Mouse (Mus musculus) heart, embryonic 12.5 days (tissue): ENCODE results near the gene Serpina1a. TPM values are rescaled to one million over a fixed set of nuclear protein-coding genes. Genes with fewer than 3 reads are reported as not detected.
"Not testable (repeated sequence)": the region's sequence is repeated elsewhere in the genome, so short reads cannot be mapped to it uniquely, and the experiment has no call there.

Experiments
- ATAC-seq: fragments of 200-750 bp; cut with Nextera tagmentation; 2 replicates; pipeline ENCODE4 v1.8.0; 2017; ENCODE audit warnings: moderate TSS enrichment, moderate library complexity; ENCODE audit not compliant: insufficient number of reproducible peaks, low FRiP score
- H3K27ac ChIP-seq: fragments of 300-500 bp; sonication (generic); 2 replicates; pipeline ENCODE4 v1.5.1; 2016; ENCODE audit warnings: mild to moderate bottlenecking, moderate library complexity; ENCODE audit not compliant: poor library complexity, severe bottlenecking
- H3K27me3 ChIP-seq: fragments of 300-500 bp; sonication (generic); replicated peaks from 2 replicates; pipeline ENCODE4 v1.6.1; 2016; ENCODE audit warnings: mild to moderate bottlenecking, moderate library complexity
- H3K36me3 ChIP-seq: fragments of 300-500 bp; sonication (generic); 2 replicates; pipeline ENCODE4 v1.6.1; 2016; ENCODE audit warnings: mild to moderate bottlenecking, moderate library complexity
- H3K4me1 ChIP-seq: fragments of 300-500 bp; sonication (generic); replicated peaks from 2 replicates; pipeline ENCODE4 v1.6.1; 2016; ENCODE audit warnings: mild to moderate bottlenecking
- H3K4me2 ChIP-seq: fragments of 300-500 bp; sonication (generic); 2 replicates; pipeline ENCODE4 v1.6.1; 2016; ENCODE audit warnings: mild to moderate bottlenecking, moderate library complexity
- H3K4me3 ChIP-seq: fragments of 300-500 bp; sonication (generic); 2 replicates; pipeline ENCODE4 v1.5.1; 2016; ENCODE audit warnings: mild to moderate bottlenecking
- H3K9ac ChIP-seq: fragments of 300-500 bp; sonication (generic); 2 replicates; pipeline ENCODE4 v1.6.1; 2016; ENCODE audit warnings: mild to moderate bottlenecking, moderate library complexity
- H3K9me3 ChIP-seq: fragments of 300-500 bp; sonication (generic); replicated peaks from 2 replicates; pipeline ENCODE4 v1.6.1; 2016; ENCODE audit warnings: mild to moderate bottlenecking, moderate library complexity
- WGBS: fragments of 180-500 bp; shearing (Covaris S2); methylation state at CpG from one replicate; pipeline ENCODE4 v1.1.7; 2016; 5-methylcytosine and 5-hydroxymethylcytosine counted together
- polyA plus RNA-seq: library from polyadenylated mRNA; unstranded; fragments of >200 nt; fragmentation: Nextera tagmentation; extraction: Ambion mirVana; gene quantifications from 2 replicates; pipeline ENCODE4 v1.2.1, GENCODE M21; 2016

Serpina1a gene
- polyA plus RNA-seq: 0.48 and 3.8 TPM in 2 replicates

DNA sequence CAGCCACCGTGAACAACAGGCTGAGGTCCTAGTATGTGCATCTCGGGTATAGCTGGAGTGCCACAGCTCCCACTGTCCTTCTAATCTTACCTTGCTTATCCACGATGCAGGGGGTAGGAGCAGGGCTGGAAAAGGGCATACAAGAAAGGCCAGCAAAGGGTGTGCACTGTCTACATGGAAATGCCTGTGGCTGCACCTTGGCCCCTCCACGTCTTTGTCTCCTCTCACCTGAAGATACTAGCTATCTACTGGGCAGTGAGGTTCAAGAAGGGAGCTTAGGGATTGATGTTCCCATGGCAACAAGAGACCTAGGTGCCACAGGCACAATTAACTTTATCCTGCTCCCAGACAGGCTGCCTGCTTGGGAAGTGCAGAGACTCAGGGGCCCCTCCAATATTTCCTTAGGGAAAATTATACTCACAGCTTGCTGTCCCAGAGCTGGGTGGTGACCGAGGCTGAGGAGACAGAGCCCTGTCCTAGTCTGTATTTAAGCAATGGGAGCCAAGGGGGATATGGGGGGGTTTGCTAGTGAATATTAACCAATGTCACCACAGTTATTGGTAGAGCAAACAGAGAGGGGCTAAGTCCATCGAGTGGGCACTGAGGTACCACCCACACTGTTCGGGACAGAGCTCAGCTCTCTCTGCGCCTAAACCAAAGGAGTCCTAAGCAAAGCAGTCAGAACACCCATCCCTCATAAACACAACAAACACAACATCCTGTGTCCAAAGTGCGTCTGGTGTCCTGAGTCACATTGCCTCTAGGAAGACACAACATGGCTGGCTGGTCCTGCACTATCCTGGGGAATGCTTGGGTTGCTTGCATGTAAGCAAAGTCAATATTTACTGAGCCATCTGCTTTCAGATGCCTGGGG lies at the start of gene Serpina1a:
Serpina1a (minus strand) TSS at position 462 of the 874 bp plus-strand sequence.
- not testable (repeated sequence) for ATAC-seq, H3K4me3 ChIP-seq, H3K4me1 ChIP-seq, H3K27me3 ChIP-seq, H3K27ac ChIP-seq, H3K4me2 ChIP-seq, H3K9ac ChIP-seq, H3K36me3 ChIP-seq
- WGBS: 66% methylated on average over 9 of the region's 9 CpGs
- H3K9me3 ChIP-seq: peaks cover 37% of the 10 kb centered on the region

DNA sequence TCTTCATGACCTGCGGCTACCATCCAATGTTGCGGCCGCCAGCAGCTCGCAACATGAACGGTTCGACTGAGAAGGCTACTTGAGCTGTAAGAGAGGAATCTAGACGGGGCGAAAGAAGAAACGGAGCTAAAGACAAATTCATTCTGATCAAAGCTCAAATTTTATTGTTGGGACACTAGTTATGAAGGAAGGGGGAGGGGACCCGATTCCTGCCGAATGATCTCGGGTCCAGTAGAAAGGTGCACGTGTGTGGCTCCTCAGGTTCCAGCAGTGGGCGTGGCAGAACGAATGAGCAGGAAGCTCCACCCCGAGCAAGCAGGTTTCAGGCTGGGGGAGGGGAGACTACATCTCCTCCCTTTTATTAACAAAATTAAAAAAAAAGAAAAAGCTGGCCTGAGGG lies 45.8 kb upstream of the Serpina1a start:
- not testable (repeated sequence) for H3K36me3 ChIP-seq, H3K27me3 ChIP-seq, H3K27ac ChIP-seq, H3K4me3 ChIP-seq, H3K9ac ChIP-seq, ATAC-seq, H3K4me2 ChIP-seq, H3K4me1 ChIP-seq
- H3K9me3 ChIP-seq: peaks cover 11% of the 10 kb centered on the region; the same call in 1 of the 2 replicates
- WGBS: 88% methylated on average over 12 of the region's 16 CpGs

GRCm38 (mm10) chr12:103907746-103908145 lies 44.4 kb upstream of the Serpina1a start:
- H3K4me3 ChIP-seq, H3K27ac ChIP-seq, H3K9ac ChIP-seq, H3K4me1 ChIP-seq, H3K27me3 ChIP-seq, H3K4me2 ChIP-seq, ATAC-seq, H3K36me3 ChIP-seq: not testable (repeated sequence)
- 47% methylated on average over 1 of the region's 1 CpGs for WGBS
- H3K9me3 ChIP-seq: peaks cover 11% of the 10 kb centered on the region; the same call in 1 of the 2 replicates

DNA sequence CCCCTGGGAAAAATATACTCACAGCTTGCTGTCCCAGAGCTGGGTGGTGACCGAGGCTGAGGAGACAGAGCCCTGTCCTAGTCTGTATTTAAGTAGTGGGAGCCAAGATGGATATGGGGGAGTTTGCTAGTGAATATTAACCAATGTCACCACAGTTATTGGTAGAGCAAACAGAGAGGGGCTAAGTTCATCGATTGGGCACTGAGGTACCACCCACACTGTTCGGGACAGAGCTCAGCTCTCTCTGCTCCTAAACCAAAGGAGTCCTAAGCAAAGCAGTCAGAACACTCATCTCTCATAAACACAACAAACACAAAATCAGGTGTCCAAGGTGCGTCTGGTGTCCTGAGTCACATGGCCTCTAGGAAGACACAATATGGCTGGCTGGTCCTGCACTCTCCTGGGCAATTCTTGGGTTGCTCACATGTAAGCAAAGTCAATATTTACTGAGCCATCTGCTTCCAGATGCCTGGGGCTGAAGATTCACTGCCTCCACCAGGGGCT lies 41.5 kb upstream of the Serpina1a start, which contains the start of gene Serpina1c:
Serpina1c (minus strand) TSS at position 51 of the 504 bp plus-strand sequence.
- H3K36me3 ChIP-seq, H3K27ac ChIP-seq, H3K4me3 ChIP-seq, H3K4me1 ChIP-seq, ATAC-seq, H3K9ac ChIP-seq, H3K27me3 ChIP-seq, H3K4me2 ChIP-seq: not testable (repeated sequence)
- 76% methylated on average over 4 of the region's 4 CpGs for WGBS
- H3K9me3 ChIP-seq: peaks cover 17% of the 10 kb centered on the region

- not testable (repeated sequence) for H3K4me1 ChIP-seq, H3K27me3 ChIP-seq, H3K9ac ChIP-seq, H3K36me3 ChIP-seq, H3K4me2 ChIP-seq, ATAC-seq, H3K27ac ChIP-seq, H3K4me3 ChIP-seq
- H3K9me3 ChIP-seq: peaks cover 17% of the 10 kb centered on the region
- WGBS: 78% methylated on average over 3 of the region's 3 CpGs
These were observed 38.6 kb upstream of the Serpina1a start for GRCm38 (mm10) chr12:103901929-103902328.

DNA sequence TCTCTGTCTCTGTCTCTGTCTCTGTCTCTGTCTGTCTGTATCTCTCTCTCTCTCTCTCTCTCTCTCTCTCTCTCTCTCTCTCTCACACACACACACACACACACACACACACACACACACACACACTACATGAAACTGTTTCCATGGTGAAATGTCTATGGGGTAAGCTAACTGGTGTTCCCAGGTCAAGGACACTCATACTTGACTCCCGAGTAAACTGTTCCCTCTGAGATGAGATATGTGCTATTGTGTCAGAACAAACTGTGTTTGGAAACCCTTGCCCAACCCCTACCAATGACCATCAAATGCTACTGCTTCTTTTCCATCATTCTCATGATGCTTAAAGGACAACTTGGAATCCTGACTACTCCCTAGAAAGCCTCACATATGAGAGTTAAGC lies 3.5 kb upstream of the Serpina1a start:
- not testable (repeated sequence) for H3K4me2 ChIP-seq

DNA sequence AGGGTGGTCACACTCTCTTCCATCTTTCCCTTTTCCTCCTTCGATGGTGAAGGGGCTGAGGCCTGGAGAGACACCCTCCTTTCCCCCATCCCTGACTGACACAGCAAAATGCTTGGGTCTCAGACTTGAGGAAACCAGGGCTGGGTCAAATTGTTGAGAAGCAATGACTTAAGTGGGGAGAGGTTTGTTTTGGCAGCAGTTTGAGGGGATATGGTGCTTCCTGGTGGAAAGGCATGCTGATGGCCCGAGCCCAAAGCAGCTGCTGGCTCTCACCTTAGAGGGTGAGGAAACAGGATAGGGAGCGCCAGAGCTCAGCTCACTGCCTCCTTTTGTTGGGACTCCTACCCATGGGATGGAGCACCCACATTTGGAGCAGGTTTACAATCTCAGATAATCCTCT lies 2.4 kb downstream of the Serpina1a start:
- no peak overlapping the region for H3K27ac ChIP-seq
- WGBS: 68% methylated on average over 3 of the region's 3 CpGs
- no peak overlapping the region for H3K4me3 ChIP-seq
- no peaks in the 10 kb centered on the region for H3K36me3 ChIP-seq
- no peak overlapping the region for H3K4me2 ChIP-seq
- H3K4me1 ChIP-seq: no peaks in the 10 kb centered on the region
- no peak overlapping the region for H3K9ac ChIP-seq
- H3K9me3 ChIP-seq: peaks cover 33% of the 10 kb centered on the region
- no peak for ATAC-seq
- H3K27me3 ChIP-seq: no peaks in the 10 kb centered on the region

More for the DNA sequence above, 3.5 kb upstream of the Serpina1a start:
- not testable (repeated sequence) for H3K27ac ChIP-seq, H3K4me1 ChIP-seq, H3K4me3 ChIP-seq, H3K36me3 ChIP-seq, H3K9ac ChIP-seq, H3K27me3 ChIP-seq, ATAC-seq
- peaks cover 36% of the 10 kb centered on the region for H3K9me3 ChIP-seq
- 62% methylated on average over 1 of the region's 1 CpGs for WGBS

DNA sequence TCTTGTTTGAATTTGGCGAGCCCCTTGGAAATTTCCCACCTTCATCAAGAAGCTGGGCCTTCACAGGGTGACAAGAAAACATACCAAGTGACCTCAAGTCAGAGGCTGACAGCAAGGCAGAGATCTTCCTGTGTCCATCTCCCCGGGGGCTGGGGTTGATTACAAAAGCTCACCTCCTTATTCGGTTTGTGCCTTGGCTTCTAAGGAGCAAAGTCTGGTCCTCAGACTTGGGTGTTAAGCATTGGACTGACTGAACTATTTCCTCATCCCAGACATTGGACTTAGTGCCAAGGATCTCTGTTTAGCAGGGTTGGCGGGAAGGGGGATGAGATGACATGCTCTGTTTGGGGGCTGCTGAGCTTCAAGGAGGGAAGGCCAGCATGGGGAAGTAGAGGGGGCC lies 2.8 kb downstream of the Serpina1a start:
- WGBS: 62% methylated on average over 3 of the region's 4 CpGs
- H3K4me2 ChIP-seq: not testable (repeated sequence)

GRCm38 (mm10) chr12:103859584-103859983 lies 3.8 kb downstream of the Serpina1a start:
- not testable (repeated sequence) for ATAC-seq, H3K27ac ChIP-seq, H3K36me3 ChIP-seq, H3K4me1 ChIP-seq, H3K4me3 ChIP-seq, H3K9ac ChIP-seq, H3K4me2 ChIP-seq, H3K27me3 ChIP-seq
- 57% methylated on average over 3 of the region's 3 CpGs for WGBS
- H3K9me3 ChIP-seq: peaks cover 26% of the 10 kb centered on the region

More for the DNA sequence above, 2.8 kb downstream of the Serpina1a start:
- H3K4me3 ChIP-seq, ATAC-seq, H3K9ac ChIP-seq, H3K4me1 ChIP-seq, H3K27ac ChIP-seq, H3K36me3 ChIP-seq, H3K27me3 ChIP-seq: not testable (repeated sequence)
- H3K9me3 ChIP-seq: peaks cover 31% of the 10 kb centered on the region

GRCm38 (mm10) chr12:103853032-103853431 lies 10.3 kb downstream of the Serpina1a start:
- H3K27me3 ChIP-seq, H3K4me3 ChIP-seq, H3K9ac ChIP-seq, H3K4me1 ChIP-seq, ATAC-seq, H3K4me2 ChIP-seq, H3K36me3 ChIP-seq, H3K27ac ChIP-seq: not testable (repeated sequence)
- H3K9me3 ChIP-seq: peaks cover 22% of the 10 kb centered on the region
- WGBS: 65% methylated on average over 2 of the region's 2 CpGs

GRCm38 (mm10) chr12:103830273-103830672 lies 33.1 kb downstream of the Serpina1a start, which contains the start of gene Serpina1b:
TSS of gene Serpina1b (minus strand) at chr12:103830373.
- H3K4me3 ChIP-seq, ATAC-seq, H3K27me3 ChIP-seq, H3K36me3 ChIP-seq, H3K4me2 ChIP-seq, H3K27ac ChIP-seq, H3K4me1 ChIP-seq, H3K9ac ChIP-seq: not testable (repeated sequence)
- H3K9me3 ChIP-seq: peaks cover 27% of the 10 kb centered on the region
- 65% methylated on average over 4 of the region's 4 CpGs for WGBS
